Mouse (Mus musculus) layer of hippocampus, adult 9-11 months (tissue): Measurements from ENCODE around the gene Rbm7.
"Not testable (repeated sequence)": the region's sequence is repeated elsewhere in the genome, so short reads cannot be mapped to it uniquely, and the experiment has no call there.

Source experiments
- DNase-seq: peaks from one replicate; pipeline ENCODE4 v3.0.0; 2022

Rbm7 gene

DNA sequence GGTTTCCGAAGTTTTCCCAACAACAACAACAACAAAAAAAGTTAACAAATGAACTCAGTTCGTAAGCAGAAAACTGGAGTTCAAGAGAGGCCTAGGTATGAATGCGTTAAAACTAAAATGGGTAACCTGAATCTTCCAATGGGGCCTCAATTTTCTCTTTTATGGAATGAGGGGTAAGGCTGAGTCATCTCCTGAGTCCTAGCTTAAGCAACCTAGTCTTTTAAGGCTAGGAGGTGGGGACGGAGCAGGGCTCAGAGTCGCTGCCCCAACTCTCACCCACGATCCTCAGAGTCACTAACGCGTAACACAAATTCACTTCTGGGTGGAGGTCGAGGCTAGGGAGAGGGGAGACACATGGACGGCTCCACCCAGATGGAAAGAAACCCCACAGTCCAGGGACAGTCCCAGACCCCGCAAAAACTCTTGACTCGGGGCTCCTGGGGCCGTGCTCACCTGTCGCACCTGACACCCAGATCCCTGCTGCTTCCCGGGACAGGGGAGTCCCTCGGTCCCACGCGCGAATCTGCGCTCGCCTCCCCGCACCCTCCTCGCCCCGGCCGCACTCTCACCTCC is 15.2 kb downstream of the Rbm7 start:
- no peak for DNase-seq

DNA sequence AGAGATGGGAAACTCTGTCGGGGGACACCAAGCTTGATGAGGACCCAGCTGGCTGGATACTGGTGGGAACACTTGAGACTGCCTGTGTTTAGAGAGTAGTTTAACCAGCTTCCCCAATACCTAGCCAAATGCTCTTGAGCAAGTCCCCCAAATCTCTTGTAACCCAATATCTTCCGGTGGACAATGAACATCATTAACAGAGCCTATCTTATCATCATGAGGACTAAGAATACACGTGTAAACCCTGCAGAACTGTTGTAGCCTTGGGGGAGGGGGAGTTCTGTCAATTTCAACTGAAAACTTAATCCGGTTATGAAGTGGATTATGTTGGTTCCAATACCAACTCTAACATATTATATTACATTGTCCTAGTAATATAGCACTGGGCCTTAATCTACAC is 16.3 kb downstream of the Rbm7 start:
- no peak for DNase-seq

DNA sequence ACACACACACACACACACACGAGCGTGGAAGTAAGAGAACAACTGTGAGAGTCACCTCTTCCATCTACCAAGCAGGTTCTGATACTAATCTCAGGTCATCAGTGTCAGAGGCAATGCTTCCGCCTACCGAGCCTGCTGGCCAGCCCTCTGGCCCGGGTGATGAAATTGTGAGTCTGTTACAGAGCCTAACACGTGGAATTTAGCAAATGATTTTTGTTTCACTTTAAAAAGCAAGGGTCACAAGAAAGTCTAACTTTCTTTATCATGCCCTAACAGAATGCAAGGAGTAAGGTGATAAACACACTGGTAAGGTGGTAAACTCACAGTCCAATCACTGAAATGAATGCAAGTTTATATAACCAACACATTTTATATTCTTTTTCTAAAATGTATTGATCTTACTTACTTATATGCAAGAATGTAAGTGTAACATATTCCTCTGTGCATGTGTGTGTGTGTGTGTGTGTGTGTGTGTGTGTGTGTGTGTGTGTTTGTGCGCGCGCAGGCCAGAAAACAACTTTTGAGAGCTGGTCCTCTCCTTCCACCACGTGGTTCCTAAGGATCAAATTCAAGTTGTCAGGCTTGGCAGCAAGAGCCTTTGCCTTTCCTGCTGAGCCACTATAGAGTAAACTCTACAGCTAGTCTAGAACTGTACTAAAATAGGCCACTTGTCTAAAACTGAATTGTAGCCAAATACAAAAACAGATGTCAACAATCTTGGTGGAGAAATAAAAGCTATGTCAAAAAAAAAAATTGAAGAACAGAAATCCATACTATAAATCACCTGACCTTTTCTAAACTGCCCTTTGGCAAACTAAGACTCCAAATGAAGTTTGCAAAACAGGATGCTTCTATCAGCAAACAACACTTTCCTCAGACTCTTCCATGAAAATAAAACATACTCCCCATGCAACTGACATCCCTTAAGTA is 18.6 kb downstream of the Rbm7 start:
- no peak for DNase-seq

DNA sequence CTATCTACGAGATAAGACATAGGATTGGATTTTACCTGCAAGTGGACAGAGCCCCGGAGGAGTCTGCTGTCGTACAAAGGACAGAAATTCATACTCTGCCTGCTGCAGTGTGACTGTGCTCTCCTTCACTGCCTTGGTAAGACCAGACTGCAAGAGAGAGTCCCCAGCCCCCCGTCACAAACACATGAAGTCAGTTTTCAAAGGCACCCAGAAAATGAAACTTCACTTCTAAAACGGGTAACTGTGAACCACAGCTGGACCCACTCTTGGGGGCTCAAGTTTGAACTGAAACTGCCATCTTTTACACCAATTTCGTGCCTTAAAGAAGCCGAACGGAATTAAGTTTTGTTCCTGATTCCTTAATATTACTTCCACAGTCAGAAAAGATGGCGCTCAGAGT is 20.7 kb downstream of the Rbm7 start:
- no peak for DNase-seq

DNA sequence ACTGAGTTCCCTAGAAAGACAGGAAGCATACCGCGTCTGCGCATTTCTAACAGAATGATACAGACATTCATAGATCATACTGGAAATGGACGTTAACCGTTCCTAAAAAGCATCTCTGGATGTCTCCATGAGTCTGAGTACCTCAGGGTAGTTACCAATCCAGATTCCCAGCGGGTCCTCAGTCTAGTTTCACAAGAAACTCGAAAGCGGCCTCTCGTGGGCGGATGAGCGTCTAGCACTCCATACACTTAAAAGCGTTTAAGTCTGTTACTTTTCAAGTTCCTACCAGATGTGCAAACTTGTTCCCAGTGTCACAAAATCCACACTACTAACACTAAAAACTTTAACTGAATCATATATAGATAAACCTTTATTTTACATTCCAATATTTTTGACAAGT is 22.0 kb downstream of the Rbm7 start:
- no peak for DNase-seq

DNA sequence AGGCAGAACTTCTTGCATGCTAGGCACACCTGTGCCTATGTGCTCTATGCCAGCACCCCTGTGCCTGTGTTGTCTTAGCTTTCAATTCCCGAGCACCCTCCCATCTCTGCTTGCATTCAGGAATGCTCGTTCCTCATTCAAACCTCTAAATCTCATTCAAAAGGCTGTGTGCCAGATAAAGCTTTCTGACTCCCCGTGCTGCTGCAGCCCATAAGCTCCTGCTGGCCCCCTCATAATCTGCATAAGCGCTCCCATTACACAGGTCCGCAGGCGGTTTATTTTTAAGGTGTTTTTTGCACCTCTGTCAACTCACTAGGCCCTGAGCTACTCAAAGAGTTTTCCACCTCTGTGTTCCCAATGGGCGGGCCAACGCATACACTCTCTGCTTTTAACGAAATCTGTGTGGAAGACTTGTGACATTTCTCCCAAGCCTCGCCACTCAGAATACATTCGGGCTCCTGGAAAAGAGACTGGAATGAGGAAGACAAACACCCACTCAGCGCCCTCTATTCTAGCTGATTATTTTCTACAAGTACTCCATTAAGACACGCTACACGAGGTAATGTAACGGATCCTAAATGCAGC is 22.6 kb downstream of the Rbm7 start:
- no peak for DNase-seq

DNA sequence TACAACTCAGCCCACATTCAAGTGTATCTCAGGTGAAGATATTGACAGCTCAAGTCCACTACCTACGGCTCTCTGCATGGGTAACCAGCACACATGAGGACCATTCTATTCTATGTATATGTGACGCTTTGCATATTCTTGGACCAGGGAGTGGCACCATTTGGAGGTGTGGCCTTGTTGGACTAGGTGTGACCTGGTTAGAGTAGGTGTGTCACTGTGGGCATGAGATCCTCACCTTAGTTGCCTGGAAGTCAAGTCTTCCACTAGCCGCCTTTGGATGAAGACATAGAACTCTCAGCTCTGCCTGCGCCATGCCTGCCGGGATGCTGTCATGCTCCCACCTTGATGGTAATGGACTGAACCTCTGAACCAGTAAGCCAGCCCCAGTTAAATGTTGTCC is 27.6 kb downstream of the Rbm7 start:
- DNase-seq = not testable (repeated sequence)

DNA sequence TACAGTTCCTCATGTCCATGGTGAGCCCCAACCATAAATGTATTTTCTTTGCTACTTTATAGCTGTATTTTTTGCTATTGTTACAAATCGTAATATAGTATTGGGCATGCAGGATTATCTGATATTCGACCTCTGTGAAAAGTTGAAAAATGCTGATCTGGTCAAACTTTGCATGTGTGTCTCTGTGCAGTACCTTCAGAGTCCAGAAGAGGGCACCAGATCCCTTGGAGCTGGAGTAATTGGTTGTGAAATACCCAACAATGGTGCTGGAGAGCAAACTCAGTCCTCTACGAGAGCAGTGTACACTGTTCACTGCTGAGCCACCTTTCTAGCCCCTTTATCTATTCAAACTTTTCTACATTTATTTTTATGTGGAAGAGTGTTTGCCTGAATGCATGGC is 28.3 kb downstream of the Rbm7 start:
- no peak for DNase-seq

DNA sequence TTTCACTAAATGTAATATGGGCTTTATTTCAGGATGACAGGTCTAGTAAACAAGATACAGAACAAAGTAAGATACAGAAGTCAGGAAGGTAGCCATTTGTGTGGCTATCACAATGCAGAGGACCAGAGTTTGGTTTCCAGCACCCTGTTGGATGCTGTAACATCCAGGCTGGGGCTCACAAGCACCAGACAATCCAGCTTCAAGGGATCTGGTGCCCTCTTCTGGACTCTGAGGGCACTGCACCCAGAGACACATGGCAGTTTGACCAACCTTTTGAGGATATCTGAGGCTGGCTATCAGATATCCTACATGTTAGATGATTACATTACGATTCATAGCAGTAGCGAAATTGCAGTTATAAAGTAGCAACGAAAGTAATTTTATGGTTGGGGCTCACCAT is 29.4 kb downstream of the Rbm7 start:
- no peak for DNase-seq

DNA sequence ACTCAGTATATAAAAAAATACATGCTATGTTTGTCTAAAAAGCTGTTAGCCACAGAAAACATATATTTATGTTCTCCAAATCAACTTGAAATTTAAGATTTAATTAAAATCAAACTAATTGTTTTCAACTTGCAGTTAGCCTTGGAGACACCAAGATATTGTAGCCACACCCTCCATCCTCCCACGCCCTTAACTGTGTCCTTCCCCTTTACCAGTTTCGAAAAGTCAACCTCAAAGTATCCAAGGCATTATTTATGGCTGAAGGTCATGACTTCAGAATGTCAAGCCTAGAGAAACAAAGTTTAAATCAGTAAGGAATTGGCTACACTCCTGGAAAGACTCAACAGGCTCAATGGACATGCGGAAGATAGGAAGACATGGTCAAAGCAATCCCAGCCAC is 33.6 kb downstream of the Rbm7 start:
- no peak for DNase-seq

DNA sequence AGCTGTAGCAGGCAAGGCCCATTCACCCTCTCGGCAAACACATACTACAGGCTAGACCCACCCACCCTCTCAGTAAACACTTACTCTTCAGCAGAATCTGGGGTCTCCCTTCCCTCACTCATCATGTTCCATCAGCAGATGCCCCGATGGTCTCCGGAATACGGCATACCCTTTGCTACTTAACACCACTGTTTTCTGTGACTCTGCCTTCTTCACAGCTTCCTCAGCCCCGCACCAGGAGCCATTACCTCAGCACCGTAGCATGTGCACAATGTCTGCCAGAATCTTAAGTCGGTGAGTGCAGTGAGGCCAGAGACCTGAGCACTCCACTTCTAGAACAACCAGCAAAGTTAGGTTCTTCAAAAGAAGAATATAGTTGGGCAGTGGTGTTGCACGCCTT is 34.4 kb downstream of the Rbm7 start:
- no peak for DNase-seq

DNA sequence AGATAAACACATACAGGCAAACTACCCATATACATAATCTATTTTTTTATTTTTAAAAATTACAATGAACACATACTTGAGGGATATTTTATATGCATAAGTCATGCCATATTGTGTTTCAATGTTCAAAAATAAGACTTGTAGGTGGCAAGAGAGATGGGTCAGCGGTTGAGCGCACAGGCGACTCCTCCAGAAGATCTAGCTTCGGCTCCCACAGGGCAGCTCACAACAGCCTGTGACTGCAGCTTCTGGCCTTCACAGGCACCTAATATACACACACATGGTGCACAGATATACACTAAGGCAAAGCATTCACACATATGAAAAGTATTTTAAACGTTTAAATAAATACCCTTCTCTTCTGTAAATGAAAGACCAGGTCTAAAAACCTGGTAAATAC is 35.7 kb downstream of the Rbm7 start:
- no peak for DNase-seq

DNA sequence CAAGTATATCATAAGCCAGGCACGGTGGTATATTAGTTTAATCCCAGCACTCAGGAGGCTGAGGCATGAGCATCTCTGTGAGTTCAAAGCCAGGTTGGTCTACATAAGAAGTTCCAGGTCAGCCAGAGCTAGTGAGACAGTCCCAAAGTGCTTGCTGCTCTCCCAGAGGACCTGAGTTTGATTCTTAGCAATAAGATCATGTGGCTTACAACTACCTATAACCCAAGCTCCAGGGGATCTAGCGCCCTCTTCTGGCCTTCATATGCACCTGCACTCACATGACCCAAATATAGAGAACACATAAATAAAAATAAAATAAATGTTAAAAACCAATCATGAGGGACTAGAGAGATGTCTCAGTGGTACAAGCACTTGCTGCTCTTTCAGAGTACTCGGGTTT is 36.2 kb downstream of the Rbm7 start:
- DNase-seq = no peak

DNA sequence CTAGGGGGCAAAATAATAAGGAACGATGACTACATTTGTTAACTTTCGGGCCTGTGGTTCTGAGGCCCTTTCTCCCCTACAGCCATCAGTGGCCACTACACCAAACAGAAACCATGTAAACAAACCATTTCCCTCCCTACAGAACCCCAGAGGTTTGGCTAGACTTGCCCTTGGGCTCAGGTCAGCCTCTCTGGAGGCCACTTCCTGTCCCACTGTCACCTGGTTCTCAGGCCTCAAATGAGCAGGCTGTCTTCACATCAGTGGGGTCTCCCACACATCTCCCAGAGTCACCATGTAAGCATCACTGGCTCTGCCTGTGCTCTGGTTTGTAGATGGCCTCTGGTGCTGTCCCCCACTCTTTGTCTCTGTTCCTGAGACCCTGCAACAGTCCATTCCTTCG is 39.1 kb downstream of the Rbm7 start:
- no peak for DNase-seq

DNA sequence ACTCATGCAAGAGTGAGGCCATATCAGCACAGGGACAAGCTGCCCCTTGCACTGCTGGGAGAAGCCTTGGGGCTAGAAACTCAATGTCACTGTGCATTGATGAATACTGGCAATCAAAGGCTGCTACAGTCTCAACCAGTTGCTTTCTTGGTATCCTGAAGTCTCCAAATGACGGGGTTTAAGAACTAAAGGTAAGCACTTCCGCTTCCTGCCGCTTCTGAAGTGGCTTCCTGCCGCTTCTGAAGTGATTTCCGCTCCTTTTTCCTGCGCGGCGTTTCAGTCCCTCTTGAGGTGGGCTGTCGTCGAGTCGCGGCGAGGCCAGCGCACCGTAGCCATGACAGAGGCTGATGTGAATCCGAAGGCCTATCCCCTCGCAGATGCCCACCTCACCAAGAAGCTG is 45.0 kb downstream of the Rbm7 start:
- no peak for DNase-seq

DNA sequence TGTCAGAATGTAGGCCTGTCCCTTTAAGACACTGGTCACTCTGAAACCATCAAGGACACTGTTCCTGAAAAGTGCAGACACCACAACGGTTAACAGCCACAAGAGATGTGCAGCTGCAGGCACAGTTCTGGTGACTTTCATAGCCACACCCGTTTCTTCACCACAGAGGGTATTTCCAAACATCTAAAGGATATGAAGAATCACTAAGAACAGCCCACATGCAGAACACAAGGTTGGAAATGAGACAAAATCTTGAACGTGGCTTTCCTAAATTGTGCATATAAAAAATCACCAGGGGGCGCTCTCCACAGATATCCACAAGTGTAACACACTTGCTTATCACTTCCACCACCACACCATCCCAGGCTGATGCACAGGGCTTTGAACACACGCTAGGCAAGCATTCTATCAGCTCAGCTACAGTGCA is 47.3 kb downstream of the Rbm7 start:
- DNase-seq = no peak

DNA sequence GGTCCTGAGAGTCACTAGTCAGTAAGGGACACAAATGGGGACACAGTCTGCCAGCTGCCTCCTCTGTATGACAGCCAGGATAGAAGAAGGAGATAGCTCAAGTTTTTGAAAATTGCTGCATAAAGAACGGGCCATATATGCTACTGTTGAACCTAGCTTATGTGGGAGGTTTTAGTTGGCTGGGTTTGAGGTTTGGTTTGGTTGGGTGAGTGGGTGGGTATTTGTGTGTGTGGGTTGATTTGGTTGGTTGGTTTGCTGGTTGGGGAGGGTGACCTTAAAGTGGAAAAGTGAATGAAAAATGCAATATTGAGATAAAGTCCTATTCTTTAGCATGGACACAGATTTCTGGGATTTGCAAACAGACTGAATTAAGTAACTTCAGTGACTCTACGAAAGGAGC is 50.3 kb downstream of the Rbm7 start:
- no peak for DNase-seq

DNA sequence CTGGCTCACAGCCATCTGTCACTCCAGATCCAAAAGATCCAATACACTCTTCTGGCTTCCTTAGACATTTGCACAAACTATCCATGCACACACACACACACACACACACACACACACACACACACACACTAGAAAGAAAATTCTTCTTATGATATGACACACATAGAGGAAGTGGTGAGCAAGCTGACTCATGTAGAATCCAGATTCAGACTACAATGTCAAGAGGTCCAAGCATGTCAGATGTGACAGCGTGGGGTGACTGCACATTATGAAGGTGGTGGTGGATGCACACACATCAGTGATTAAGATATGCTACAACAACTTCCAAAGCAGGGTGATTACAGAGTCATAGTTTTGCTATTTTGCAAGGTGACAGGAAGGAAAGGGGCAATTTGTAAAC is 51.2 kb downstream of the Rbm7 start:
- no peak for DNase-seq
